ENCODE assay signal across 7 mouse cellular contexts in the genomic region with DNA sequence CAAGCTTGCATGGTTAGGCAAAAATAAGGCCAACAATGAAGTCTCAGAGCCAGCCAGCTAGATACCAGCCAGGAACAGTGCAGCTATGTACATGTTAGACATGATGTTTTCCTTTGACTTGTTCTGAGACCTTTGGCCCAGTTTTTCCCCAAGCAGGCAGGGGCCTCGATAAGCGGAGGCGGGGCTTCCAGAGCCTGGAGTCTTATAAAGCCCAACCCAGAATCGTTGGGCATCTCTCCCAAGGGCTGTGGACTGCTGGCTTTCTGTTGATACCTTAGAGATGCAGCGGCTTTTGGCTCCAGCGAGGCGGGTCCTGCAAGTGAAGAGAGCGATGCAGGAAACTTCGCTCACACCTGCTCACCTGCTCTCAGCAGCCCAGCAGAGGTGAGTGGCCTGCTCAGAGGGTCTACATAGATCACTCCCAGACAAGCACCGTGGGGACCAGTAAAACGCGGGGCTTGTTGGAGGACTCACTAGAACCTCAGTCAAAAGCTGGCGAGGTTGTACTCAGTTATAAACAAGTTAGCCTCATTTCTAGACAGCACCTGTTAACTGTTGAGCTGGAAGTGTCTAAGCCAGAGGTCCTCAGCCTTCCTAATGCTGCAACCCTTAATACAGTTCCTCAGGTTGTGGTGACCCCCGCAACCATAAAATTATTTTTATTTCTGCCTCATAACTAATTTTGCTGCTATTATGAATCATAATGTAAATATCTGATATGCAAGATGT. TPM values are rescaled to one million over a fixed set of nuclear protein-coding genes. Genes with fewer than 3 reads are reported as not detected.
A peak's percentile ranks its signal among the peaks of the same experiment; 100 is the strongest.
DNase-seq lines count a peak whose midpoint lies in the region; ATAC-seq and TF ChIP-seq lines count a peak whose summit lies in the region.

TSS of gene Hmgcs2 (plus strand) at position 232 of the 729 bp plus-strand sequence.

- peaks cover 4 to 13% of the 10 kb centered on the region in 2 experiments for H3K4me1 ChIP-seq in MEL (ENCODE audit: control insufficient read depth in 1 of 2, insufficient read depth in 2 of 2, low read length in 2 of 2)
- peaks cover 6% of the 10 kb centered on the region for H3K4me1 ChIP-seq in intestine, embryonic 15.5 days (replicated peaks)
- peaks cover 8% of the 10 kb centered on the region for H3K4me1 ChIP-seq in liver, embryonic 16.5 days (ENCODE audit: control insufficient read depth, low read depth, low read length)

- no peak for TF ChIP-seq RAD21 in MEL (IDR thresholded peaks at IDR 0.05; ENCODE audit: low read depth, low read length)

- peak; percentile 50 for DNase-seq in MEL (ENCODE audit: low read depth, low spot score)
- DNase-seq in adrenal gland, adult 2 months = peak; percentile 32
- DNase-seq in gonadal fat pad, adult 2 months (ENCODE audit: low read depth) = no peak
- peak; percentile 39 for DNase-seq in ovary, postnatal 10 days (ENCODE audit: low spot score)
- peak; percentile 54 for DNase-seq in urinary bladder, postnatal 25 days (ENCODE audit: low spot score)

- H3K27ac ChIP-seq in MEL (ENCODE audit: control insufficient read depth, low read depth, low read length) = no peak within 1 kb of the TSS
- H3K27ac ChIP-seq in intestine, embryonic 15.5 days = peak within 1 kb of the TSS; percentile 78
- peak within 1 kb of the TSS; percentile 74 for H3K27ac ChIP-seq in liver, embryonic 16.5 days (ENCODE audit: low read length)

- ATAC-seq in intestine, embryonic 15.5 days = peak; percentile 84
- ATAC-seq in liver, embryonic 16.5 days (ENCODE audit: low read depth) = peak; percentile 75

- peak within 1 kb of the TSS; percentile 17 to 46 for H3K4me3 ChIP-seq in MEL (ENCODE audit: control insufficient read depth in 1 of 2, insufficient read depth in 1 of 2, low read depth in 2 of 2, low read length in 2 of 2)
- peak within 1 kb of the TSS; percentile 35 for H3K4me3 ChIP-seq in intestine, embryonic 15.5 days (replicated peaks)
- H3K4me3 ChIP-seq in liver, embryonic 16.5 days (ENCODE audit: low read depth, low read length) = peak within 1 kb of the TSS; percentile 53

- H3K27me3 ChIP-seq in MEL (ENCODE audit: control insufficient read depth in 1 of 2, insufficient read depth in 2 of 2, low read length in 2 of 2) = peaks cover 1 to 5% of the 10 kb centered on the region in 2 experiments; a peak in 3 of 4 replicates
- H3K27me3 ChIP-seq in intestine, embryonic 15.5 days (replicated peaks) = no peaks in the 10 kb centered on the region
- no peaks in the 10 kb centered on the region for H3K27me3 ChIP-seq in liver, embryonic 16.5 days (ENCODE audit: control insufficient read depth, insufficient read depth, low read depth, low read length)

- peak within 1 kb of the TSS; percentile 49 for H3K4me2 ChIP-seq in intestine, embryonic 15.5 days (replicated peaks)
- peak within 1 kb of the TSS; percentile 14; the same call in 1 of the 2 replicates for H3K4me2 ChIP-seq in liver, embryonic 16.5 days (ENCODE audit: low read depth, low read length)

- TF ChIP-seq POLR2A in MEL (IDR thresholded peaks at IDR 0.05; ENCODE audit: control insufficient read depth in 1 of 2, insufficient read depth in 1 of 2, low read depth in 1 of 2, low read length in 2 of 2, poor library complexity in 1 of 2) = no peak

- 43% methylated on average over 14 of the region's 14 CpGs for WGBS in intestine, embryonic 15.5 days
- 47% methylated on average over 14 of the region's 14 CpGs for WGBS in liver, embryonic 16.5 days (ENCODE audit: insufficient replicate concordance)

- H3K36me3 ChIP-seq in MEL (ENCODE audit: control insufficient read depth in 1 of 2, insufficient read depth in 2 of 2, low read length in 2 of 2) = peaks cover 0 to 9% of the 10 kb centered on the region in 2 experiments; a peak in 2 of 4 replicates
- no peaks in the 10 kb centered on the region for H3K36me3 ChIP-seq in intestine, embryonic 15.5 days
- no peaks in the 10 kb centered on the region for H3K36me3 ChIP-seq in liver, embryonic 16.5 days (ENCODE audit: control insufficient read depth, insufficient read depth)

- no peak for TF ChIP-seq EP300 in MEL (IDR thresholded peaks at IDR 0.05; ENCODE audit: low read depth in 1 of 2, low read length in 2 of 2)

- H3K9me3 ChIP-seq in MEL (replicated peaks; ENCODE audit: insufficient read depth, low read length) = no peaks in the 10 kb centered on the region
- no peaks in the 10 kb centered on the region for H3K9me3 ChIP-seq in intestine, embryonic 15.5 days
- no peaks in the 10 kb centered on the region for H3K9me3 ChIP-seq in liver, embryonic 16.5 days (replicated peaks; ENCODE audit: control insufficient read depth, low read length)

- H3K9ac ChIP-seq in MEL (ENCODE audit: control insufficient read depth, low read depth, low read length, poor library complexity, severe bottlenecking) = peak within 1 kb of the TSS; percentile 3; the same call in 1 of the 2 replicates
- H3K9ac ChIP-seq in intestine, embryonic 15.5 days = peak within 1 kb of the TSS; percentile 29
- peak within 1 kb of the TSS; percentile 45 for H3K9ac ChIP-seq in liver, embryonic 16.5 days (ENCODE audit: low read depth, low read length)

- TF ChIP-seq CTCF in MEL (IDR thresholded peaks at IDR 0.05 in 2 of 3, conservative IDR thresholded peaks at IDR 0.05 in 1 of 3; ENCODE audit: control insufficient read depth in 1 of 3, insufficient read depth in 1 of 3, low read depth in 2 of 3, low read length in 3 of 3, poor library complexity in 1 of 3, severe bottlenecking in 1 of 3) = no peak

- H3K79me2 ChIP-seq in MEL (ENCODE audit: control insufficient read depth, insufficient read depth, low read length, poor library complexity) = no peaks in the 10 kb centered on the region

TF ChIP-seq in MEL, 35 proteins besides CTCF, POLR2A, EP300 and RAD21:
- TF ChIP-seq MXI1 (IDR thresholded peaks at IDR 0.05; ENCODE audit: low read depth, low read length) = no peak
- TF ChIP-seq MAX (IDR thresholded peaks at IDR 0.05; ENCODE audit: low read length) = no peak
- no peak for TF ChIP-seq SIN3A (IDR thresholded peaks at IDR 0.05; ENCODE audit: low read length)
- TF ChIP-seq CHD2 (IDR thresholded peaks at IDR 0.05; ENCODE audit: low read length) = no peak

RNA-seq across cellular contexts. Expression of gene Hmgcs2, which starts in this region (rescaled TPM):
- total RNA-seq in MEL (2012; rRNA removed) = 0.12 and 0.20 TPM in 2 replicates
- under 1 TPM in 1 of 2 experiments, not detected in 1; 0.81 TPM for polyA plus RNA-seq in MEL (2012; ENCODE audit: insufficient read depth in 1 of 2, insufficient read length in 2 of 2, low read depth in 1 of 2, low replicate concordance in 2 of 2, missing spikeins in 1 of 2)
- total RNA-seq in adrenal gland, adult 2 months (2021) = 10 to 100 TPM; 11.1 to 13.2 TPM
- 2.7 and 3.9 TPM in 2 replicates for polyA plus RNA-seq in adrenal gland, adult 2 months (2012; rRNA removed)
- 22.3 and 25.9 TPM in 2 replicates for polyA plus RNA-seq in gonadal fat pad, adult 2 months (2012; rRNA removed)
- 149 and 177 TPM in 2 replicates for polyA plus RNA-seq in intestine, embryonic 15.5 days (2015; fragmentation: Nextera tagmentation; extraction: Ambion mirVana)
- 293 and 366 TPM in 2 replicates for polyA plus RNA-seq in liver, embryonic 16.5 days (2015; fragmentation: Nextera tagmentation; extraction: Ambion mirVana)

Comparison
In these comparisons a context has a peak if more than half of its experiments do, and no peak if none do; other contexts are left out.
1. RNA of gene Hmgcs2 (total RNA-seq): 11.1 to 13.2 TPM in adrenal gland, adult 2 months; 0.12 to 0.20 TPM in MEL; every median in the first group is over 10 times any median in the second.
2. Peak in DNase-seq, H3K4me3 ChIP-seq and H3K9ac ChIP-seq in MEL; RNA of the gene not detected or under 1 TPM.
3. Peak in every context shown above with its lines, with median percentiles within 50 percentile points of each other: H3K4me3 ChIP-seq and H3K9ac ChIP-seq.